Mouse (Mus musculus) kidney, adult 11 months (tissue): ENCODE results near the gene Zfp871.
A peak's percentile ranks its signal among the peaks of the same experiment; 100 is the strongest.
"Not testable (repeated sequence)": the region's sequence is repeated elsewhere in the genome, so short reads cannot be mapped to it uniquely, and the experiment has no call there.

ENCODE experiments used
- DNase-seq: peaks from one replicate; pipeline ENCODE4 v3.0.0; 2022

Zfp871 gene

GRCm38 (mm10) chr17:32729029-32729428, 59.1 kb downstream of the Zfp871 start:
- DNase-seq = no peak

GRCm38 (mm10) chr17:32726360-32726759, 61.7 kb downstream of the Zfp871 start:
- not testable (repeated sequence) for DNase-seq

GRCm38 (mm10) chr17:32722771-32723170, 65.3 kb downstream of the Zfp871 start:
- peak; percentile 44 for DNase-seq

GRCm38 (mm10) chr17:32722151-32722550, 65.9 kb downstream of the Zfp871 start:
- DNase-seq = peak; percentile 48
